26 mouse cellular contexts compared by ENCODE assay signal in genomic region chr5:21593201-21593709, GRCm38 (mm10). TPM values are rescaled to one million over a fixed set of nuclear protein-coding genes. Genes with fewer than 3 reads are reported as not detected.
DNase-seq lines count a peak whose midpoint lies in the region; ATAC-seq and TF ChIP-seq lines count a peak whose summit lies in the region.
"Had no signal": no experiment of that assay in that cellular context is flagged by ENCODE, and none has a peak within 500 bp of the region (broad histone marks: within the 10 kb centered on the region; RNA-seq: fewer than 3 reads in every experiment).

No protein-coding gene starts in this region.

- 81% methylated on average over 9 of the region's 9 CpGs for WGBS in forebrain, postnatal 0 days
- WGBS in forebrain, embryonic 10.5 days = 94% methylated on average over 9 of the region's 9 CpGs

- H3K9me3 ChIP-seq in forebrain, postnatal 0 days (ENCODE audit: low read length) = no peaks in the 10 kb centered on the region
- no peaks in the 10 kb centered on the region for H3K9me3 ChIP-seq in forebrain, embryonic 10.5 days
- H3K9me3 ChIP-seq: embryonic facial prominence, embryonic 10.5 days; embryonic facial prominence, embryonic 12.5 days; forebrain, embryonic 12.5 days; G1E had no signal

- no peak for DNase-seq in forebrain, postnatal 0 days
- no peak for DNase-seq in forebrain, embryonic 10.5 days (ENCODE audit: extremely low spot score, low spot score)
- peak; percentile 78 for DNase-seq in heart, adult 11 months
- no peak for DNase-seq in heart, postnatal 36 days
- DNase-seq in layer of hippocampus, adult 9-11 months = peak; percentile 20
- DNase-seq in layer of hippocampus, postnatal 36 days = no peak
- DNase-seq: adrenal gland, adult 8-10 months; adrenal gland, postnatal 14 days; adrenal gland, postnatal 36 days; B cell, adult 2 months; cerebellum, adult 11 months; cerebellum, adult 18-20 months; cerebellum, adult 8-10 months; cerebellum, adult 9-11 months; cerebellum, postnatal 14 days had no signal

- no peaks in the 10 kb centered on the region for H3K4me1 ChIP-seq in forebrain, postnatal 0 days (ENCODE audit: insufficient read depth)
- no peaks in the 10 kb centered on the region for H3K4me1 ChIP-seq in forebrain, embryonic 10.5 days
- H3K4me1 ChIP-seq: embryonic facial prominence, embryonic 10.5 days; embryonic facial prominence, embryonic 12.5 days; forebrain, embryonic 12.5 days had no signal

- no peak overlapping the region for H3K27ac ChIP-seq in forebrain, postnatal 0 days (ENCODE audit: low read depth, low read length)
- H3K27ac ChIP-seq in forebrain, embryonic 10.5 days = no peak overlapping the region
- H3K27ac ChIP-seq: embryonic facial prominence, embryonic 10.5 days; embryonic facial prominence, embryonic 12.5 days; forebrain, embryonic 12.5 days had no signal

- no peak overlapping the region for H3K4me3 ChIP-seq in forebrain, postnatal 0 days (ENCODE audit: low read depth, low read length)
- no peak overlapping the region for H3K4me3 ChIP-seq in forebrain, embryonic 10.5 days
- H3K4me3 ChIP-seq: embryonic facial prominence, embryonic 10.5 days; embryonic facial prominence, embryonic 12.5 days; forebrain, embryonic 12.5 days had no signal

- intact Hi-C loops in heart, postnatal 36 days (cut with DNase I) = no loop called here

- no peak overlapping the region for H3K4me2 ChIP-seq in forebrain, postnatal 0 days (ENCODE audit: low read depth)
- H3K4me2 ChIP-seq: embryonic facial prominence, embryonic 12.5 days; forebrain, embryonic 12.5 days had no signal

- ATAC-seq in forebrain, postnatal 0 days = peak; percentile 36; the same call in 1 of the 2 replicates
- ATAC-seq: activated CD4-positive, CD25-positive, alpha-beta regulatory T cell, adult 4 months; CD4-positive, CD25-positive, alpha-beta regulatory T cell, adult 4 months; forebrain, embryonic 14.5 days; forebrain, embryonic 16.5 days; Patski had no signal

- no peak overlapping the region for H3K9ac ChIP-seq in forebrain, postnatal 0 days
- H3K9ac ChIP-seq: embryonic facial prominence, embryonic 12.5 days; forebrain, embryonic 12.5 days had no signal

- H3K36me3 ChIP-seq in forebrain, postnatal 0 days (ENCODE audit: insufficient read depth) = no peaks in the 10 kb centered on the region
- no peaks in the 10 kb centered on the region for H3K36me3 ChIP-seq in forebrain, embryonic 10.5 days (replicated peaks)
- H3K36me3 ChIP-seq: embryonic facial prominence, embryonic 10.5 days; embryonic facial prominence, embryonic 12.5 days; forebrain, embryonic 12.5 days; G1E had no signal

- TF ChIP-seq CTCF in forebrain, postnatal 0 days (IDR thresholded peaks at IDR 0.05; ENCODE audit: low read depth) = no peak

- no peaks in the 10 kb centered on the region for H3K27me3 ChIP-seq in forebrain, postnatal 0 days (ENCODE audit: insufficient read depth, low read length)
- no peaks in the 10 kb centered on the region for H3K27me3 ChIP-seq in forebrain, embryonic 10.5 days (ENCODE audit: poor library complexity, severe bottlenecking)
- H3K27me3 ChIP-seq: CH12.LX; embryonic facial prominence, embryonic 12.5 days; forebrain, embryonic 12.5 days; Patski had no signal

RNA-seq across cellular contexts. Expression of gene Lrrc17, which starts 49.9 kb away (rescaled TPM):
- 2.0 and 7.9 TPM in 2 replicates for total RNA-seq in forebrain, postnatal 0 days (2014; rRNA removed)
- 3.1 and 4.9 TPM in 2 replicates for polyA plus RNA-seq in forebrain, postnatal 0 days (2015; fragmentation: Nextera tagmentation; extraction: Ambion mirVana)
- polyA plus RNA-seq in forebrain, embryonic 10.5 days (2016; fragmentation: Nextera tagmentation; extraction: Ambion mirVana) = 2.1 and 3.8 TPM in 2 replicates
- total RNA-seq in heart, postnatal 36 days (2021) = 1 to 10 TPM; 2.7 to 3.5 TPM
- under 1 TPM; 0.15 to 0.25 TPM for total RNA-seq in layer of hippocampus, postnatal 36 days (2021)
- total RNA-seq: CH12.LX had no signal
- polyA plus RNA-seq: CD4-positive, CD25-positive, alpha-beta regulatory T cell, adult 4 months; cortical plate, adult 2 months; G1E; Patski had no signal

RNA-seq across cellular contexts. Expression of gene Fbxl13, which starts 52.2 kb away (rescaled TPM):
- 0.29 and 0.46 TPM in 2 replicates for total RNA-seq in forebrain, postnatal 0 days (2014; rRNA removed)
- polyA plus RNA-seq in forebrain, postnatal 0 days (2015; fragmentation: Nextera tagmentation; extraction: Ambion mirVana) = 0.43 and 0.46 TPM in 2 replicates
- 0.12 and 0.20 TPM in 2 replicates for polyA plus RNA-seq in forebrain, embryonic 10.5 days (2016; fragmentation: Nextera tagmentation; extraction: Ambion mirVana)
- not detected for total RNA-seq in heart, postnatal 36 days (2021)
- under 1 TPM in 1 of 2 experiments, not detected in 1; 0.28 TPM for total RNA-seq in layer of hippocampus, postnatal 36 days (2021)
- total RNA-seq: adrenal gland, postnatal 36 days had no signal
- polyA plus RNA-seq: activated CD4-positive, CD25-positive, alpha-beta regulatory T cell, adult 4 months; CD4-positive, CD25-positive, alpha-beta regulatory T cell, adult 4 months; G1E had no signal

RNA-seq across cellular contexts. Expression of gene Armc10, which starts 52.4 kb away (rescaled TPM):
- total RNA-seq in forebrain, postnatal 0 days (2014; rRNA removed) = 108 and 118 TPM in 2 replicates
- polyA plus RNA-seq in forebrain, postnatal 0 days (2015; fragmentation: Nextera tagmentation; extraction: Ambion mirVana) = 48.8 and 51.0 TPM in 2 replicates
- 64.6 and 65.4 TPM in 2 replicates for polyA plus RNA-seq in forebrain, embryonic 10.5 days (2016; fragmentation: Nextera tagmentation; extraction: Ambion mirVana)
- 1 to 10 TPM; 8.1 to 9.5 TPM for total RNA-seq in heart, postnatal 36 days (2021)
- 10 to 100 TPM; 20.8 to 24.0 TPM for total RNA-seq in layer of hippocampus, postnatal 36 days (2021)

Comparison
In these comparisons a context has a peak if more than half of its experiments do, and no peak if none do; other contexts are left out.
1. DNase-seq: peak in heart, adult 11 months (single experiment) and layer of hippocampus, adult 9-11 months (single experiment); none in forebrain, postnatal 0 days (single experiment), forebrain, embryonic 10.5 days (single experiment), heart, postnatal 36 days (0 of 2) and layer of hippocampus, postnatal 36 days (0 of 2).